Mouse (Mus musculus) kidney, postnatal 36 days (tissue): Measurements from ENCODE around the gene Rasgrf1.

Experiments
- DNase-seq, 2 experiments: peaks; one replicate each; pipeline ENCODE4 v3.0.0; 2021 to 2022; ENCODE audit warnings: mixed read lengths in 2 of 2

Gene Rasgrf1

GRCm38 (mm10) chr9:89970886-89971486 lies 61.3 kb downstream of the Rasgrf1 start:
- DNase-seq, result no peak

- no peak for DNase-seq
Observed at GRCm38 (mm10) chr9:89972321-89972720, 62.6 kb downstream of the Rasgrf1 start.

GRCm38 (mm10) chr9:89973856-89974255 lies 64.1 kb downstream of the Rasgrf1 start:
- peak in 1 of 2 experiments; percentile 15 for DNase-seq

GRCm38 (mm10) chr9:89974463-89974931 lies 64.8 kb downstream of the Rasgrf1 start:
- DNase-seq, result no peak

GRCm38 (mm10) chr9:89976366-89976940 lies 66.7 kb downstream of the Rasgrf1 start:
- DNase-seq, result no peak

GRCm38 (mm10) chr9:89979248-89979647 lies 69.5 kb downstream of the Rasgrf1 start:
- no peak for DNase-seq

- no peak for DNase-seq
Observed at GRCm38 (mm10) chr9:89982256-89982655, 72.5 kb downstream of the Rasgrf1 start.

GRCm38 (mm10) chr9:89988053-89988452 lies 78.3 kb downstream of the Rasgrf1 start:
- no peak for DNase-seq

- no peak for DNase-seq
Observed at GRCm38 (mm10) chr9:89988811-89989528, 79.3 kb downstream of the Rasgrf1 start.

GRCm38 (mm10) chr9:90006432-90006831 lies 96.7 kb downstream of the Rasgrf1 start:
- no peak for DNase-seq

GRCm38 (mm10) chr9:90007094-90007493 lies 97.4 kb downstream of the Rasgrf1 start:
- DNase-seq, result no peak

GRCm38 (mm10) chr9:90008138-90008537 lies 98.4 kb downstream of the Rasgrf1 start:
- DNase-seq, result no peak

- DNase-seq, result peak in 1 of 2 experiments; percentile 17
Observed at GRCm38 (mm10) chr9:90011849-90012248, 102.1 kb downstream of the Rasgrf1 start.

GRCm38 (mm10) chr9:90014649-90015048 lies 104.9 kb downstream of the Rasgrf1 start:
- no peak for DNase-seq

- no peak for DNase-seq
Observed at GRCm38 (mm10) chr9:90016204-90016603, 106.5 kb downstream of the Rasgrf1 start.

GRCm38 (mm10) chr9:90020866-90021265 lies 111.2 kb downstream of the Rasgrf1 start:
- DNase-seq, result no peak

- no peak for DNase-seq
Observed at GRCm38 (mm10) chr9:90021442-90021841, 111.7 kb downstream of the Rasgrf1 start.

- no peak for DNase-seq
Observed at GRCm38 (mm10) chr9:90027709-90028108, 118.0 kb downstream of the Rasgrf1 start.

- DNase-seq, result peak in 1 of 2 experiments; percentile 16
Observed at GRCm38 (mm10) chr9:90033922-90034321, 124.2 kb downstream of the Rasgrf1 start.

GRCm38 (mm10) chr9:90035168-90035567 lies 125.5 kb downstream of the Rasgrf1 start:
- no peak for DNase-seq

GRCm38 (mm10) chr9:90035794-90036193 lies 126.1 kb downstream of the Rasgrf1 start:
- DNase-seq, result no peak

- DNase-seq, result no peak
Observed at GRCm38 (mm10) chr9:90036313-90036712, 126.6 kb downstream of the Rasgrf1 start.

GRCm38 (mm10) chr9:90038535-90038934 lies 128.8 kb downstream of the Rasgrf1 start:
- DNase-seq, result no peak

GRCm38 (mm10) chr9:90040916-90041315 lies 131.2 kb downstream of the Rasgrf1 start:
- no peak for DNase-seq
